Mouse (Mus musculus): ENCODE results near the gene Esp24.
"Not testable (repeated sequence)": the region's sequence is repeated elsewhere in the genome, so short reads cannot be mapped to it uniquely, and the experiment has no call there.

DNA sequence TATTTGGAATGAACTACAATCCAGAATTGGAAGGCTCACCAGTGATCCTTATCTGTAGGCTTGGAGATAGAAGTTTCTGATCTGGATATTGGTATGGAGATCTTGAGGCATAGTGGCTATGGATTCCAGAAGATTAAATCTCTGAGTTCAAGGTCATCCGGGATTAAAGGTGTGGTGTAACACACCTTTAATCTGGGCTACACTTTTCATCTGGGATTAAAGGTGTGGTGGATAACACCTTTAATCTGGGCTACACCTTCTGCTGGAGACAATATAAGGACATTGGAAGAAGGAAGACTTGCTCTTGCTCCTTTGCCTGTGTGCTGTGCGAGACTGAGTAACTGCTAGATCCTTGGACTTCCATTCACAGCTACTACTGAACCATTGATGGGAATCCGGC lies at the start of gene Esp24:
- TF ChIP-seq TCF3 (IDR thresholded peaks at IDR 0.05; ENCODE audit: insufficient read length, low read depth); POLR2AphosphoS2 (IDR thresholded peaks at IDR 0.05; ENCODE audit: insufficient read length, low read depth); MAX (IDR thresholded peaks at IDR 0.05; ENCODE audit: low read depth); REST (IDR thresholded peaks at IDR 0.05; ENCODE audit: insufficient read depth, insufficient read length); TCF12 (IDR thresholded peaks at IDR 0.05; ENCODE audit: insufficient read depth, poor library complexity, severe bottlenecking); SRF (IDR thresholded peaks at IDR 0.05; ENCODE audit: control insufficient read depth, insufficient read length, low read depth); USF1 (IDR thresholded peaks at IDR 0.05; ENCODE audit: low read depth): not testable (repeated sequence)
